Mouse (Mus musculus) kidney, adult 11 months (tissue): ENCODE data around the gene Col4a3bp.

ENCODE experiments used
- DNase-seq: peaks from one replicate; pipeline ENCODE4 v3.0.0; 2022

Gene Col4a3bp

GRCm38 (mm10) chr13:96542081-96542889 is at the start of gene Col4a3bp, which contains the start of gene Polk:
Col4a3bp (plus strand) TSS chr13:96542618.
Polk (minus strand) TSS chr13:96542579.
- DNase-seq, result peak; percentile 98

GRCm38 (mm10) chr13:96496630-96497029 is 45.8 kb upstream of the Col4a3bp start:
- DNase-seq, result no peak

- DNase-seq, result no peak
Observed at GRCm38 (mm10) chr13:96499891-96500290, 42.5 kb upstream of the Col4a3bp start.

GRCm38 (mm10) chr13:96505661-96506060 is 36.8 kb upstream of the Col4a3bp start:
- no peak for DNase-seq

- DNase-seq, result no peak
Observed at GRCm38 (mm10) chr13:96506313-96506712, 36.1 kb upstream of the Col4a3bp start.

- DNase-seq, result no peak
Observed at GRCm38 (mm10) chr13:96507541-96507940, 34.9 kb upstream of the Col4a3bp start.

- DNase-seq, result no peak
Observed at GRCm38 (mm10) chr13:96510635-96511034, 31.8 kb upstream of the Col4a3bp start.

- no peak for DNase-seq
Observed at GRCm38 (mm10) chr13:96511262-96511661, 31.2 kb upstream of the Col4a3bp start.

GRCm38 (mm10) chr13:96511893-96512292 is 30.5 kb upstream of the Col4a3bp start:
- DNase-seq, result no peak

- no peak for DNase-seq
Observed at GRCm38 (mm10) chr13:96514154-96514942, 28.1 kb upstream of the Col4a3bp start.

- no peak for DNase-seq
Observed at GRCm38 (mm10) chr13:96516249-96516648, 26.2 kb upstream of the Col4a3bp start.

- DNase-seq, result no peak
Observed at GRCm38 (mm10) chr13:96517335-96517734, 25.1 kb upstream of the Col4a3bp start.

GRCm38 (mm10) chr13:96521294-96521693 is 21.1 kb upstream of the Col4a3bp start:
- DNase-seq, result no peak

GRCm38 (mm10) chr13:96527022-96527421 is 15.4 kb upstream of the Col4a3bp start:
- no peak for DNase-seq

GRCm38 (mm10) chr13:96527856-96528255 is 14.6 kb upstream of the Col4a3bp start:
- DNase-seq, result no peak

GRCm38 (mm10) chr13:96528776-96529175 is 13.6 kb upstream of the Col4a3bp start:
- DNase-seq, result peak; percentile 41

- no peak for DNase-seq
Observed at GRCm38 (mm10) chr13:96529542-96529941, 12.9 kb upstream of the Col4a3bp start.

GRCm38 (mm10) chr13:96530064-96530463 is 12.4 kb upstream of the Col4a3bp start:
- DNase-seq, result no peak

- peak; percentile 18 for DNase-seq
Observed at GRCm38 (mm10) chr13:96532176-96532575, 10.2 kb upstream of the Col4a3bp start.

- DNase-seq, result no peak
Observed at GRCm38 (mm10) chr13:96533742-96534141, 8.7 kb upstream of the Col4a3bp start.

GRCm38 (mm10) chr13:96536821-96537572 is 5.4 kb upstream of the Col4a3bp start:
- no peak for DNase-seq

- no peak for DNase-seq
Observed at GRCm38 (mm10) chr13:96538103-96538502, 4.3 kb upstream of the Col4a3bp start.

GRCm38 (mm10) chr13:96541381-96541780 is 1.0 kb upstream of the Col4a3bp start:
- no peak for DNase-seq
